8 mouse cellular contexts compared by ENCODE assay signal in the genomic region with DNA sequence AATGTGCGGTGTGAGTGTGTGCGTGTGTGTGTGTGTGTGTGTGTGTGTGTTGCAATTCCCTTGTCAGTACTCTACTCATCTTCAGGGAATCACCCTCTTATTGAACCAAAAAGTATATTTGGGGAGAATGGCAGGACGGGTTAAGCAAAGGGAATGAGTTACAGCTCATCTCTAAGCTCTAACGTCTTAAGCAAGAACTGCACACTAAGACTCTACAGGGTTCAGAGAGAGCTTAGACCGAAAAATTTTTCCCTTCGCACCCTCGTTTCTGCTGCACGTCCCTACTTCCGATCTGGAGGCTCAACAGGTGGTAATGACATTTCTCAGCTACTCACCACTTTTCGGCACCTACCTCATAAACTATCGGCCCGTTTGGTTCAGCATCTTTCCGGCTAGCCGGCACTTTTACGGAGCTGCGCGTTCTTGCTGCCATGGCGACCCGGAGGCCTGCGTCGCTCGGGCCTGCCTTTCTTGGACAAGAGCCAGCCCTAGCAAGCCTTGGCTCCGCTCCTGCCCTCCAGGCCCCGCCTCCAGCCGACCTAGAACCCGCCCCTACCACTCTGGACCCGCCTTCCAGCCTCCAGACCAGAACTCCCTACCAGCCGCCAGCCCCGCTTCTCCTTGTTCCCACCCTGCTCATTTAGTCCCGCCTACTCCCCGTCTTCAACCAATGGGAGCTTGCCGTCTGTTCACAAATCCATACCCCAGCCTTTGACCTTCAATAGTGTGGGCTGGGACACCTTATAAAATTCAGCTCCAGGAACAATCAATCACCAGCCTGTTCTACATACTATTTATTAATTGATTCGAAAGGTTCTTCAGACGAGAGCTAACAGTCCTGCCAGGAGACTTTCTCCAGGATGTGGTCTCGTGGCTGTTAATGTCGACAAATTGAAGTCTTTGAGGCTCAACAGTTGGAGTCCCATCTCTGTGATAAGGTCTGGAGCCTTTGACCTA. TPM values are rescaled to one million over a fixed set of nuclear protein-coding genes. Genes with fewer than 3 reads are reported as not detected.
DNase-seq lines count a peak whose midpoint lies in the region; ATAC-seq lines count a peak whose summit lies in the region.

A gene (minus strand): TSS at position 604 of the 957 bp plus-strand sequence.

- ATAC-seq in frontal cortex, adult (ENCODE audit: low TSS enrichment), result peak; percentile 79
- peak; percentile 99 for ATAC-seq in lung, embryonic 16.5 days (ENCODE audit: low read depth)

- H3K9ac ChIP-seq in lung, embryonic 16.5 days (ENCODE audit: low read length), result 0 out of 2 replicates have a peak within 1 kb of the TSS, but pooled peaks have one; percentile 18

- peak; percentile 77 for DNase-seq in MEL-GATA-1-ER (ENCODE audit: extremely low read depth, low read depth)
- DNase-seq in cerebellum, adult 9-10 months, result peak; percentile 84
- DNase-seq in hindbrain, embryonic 10.5 days (ENCODE audit: low spot score), result peak; percentile 93
- peak; percentile 94 for DNase-seq in layer of hippocampus, adult 9-11 months
- DNase-seq in ovary, postnatal 14 days (ENCODE audit: low spot score), result peak; percentile 96
- peak; percentile 70 to 73 for DNase-seq in thymus, postnatal 10 days (ENCODE audit: low spot score in 2 of 2)

- peak within 1 kb of the TSS; percentile 30; the same call in 1 of the 2 replicates for H3K27ac ChIP-seq in hindbrain, embryonic 10.5 days
- no peak within 1 kb of the TSS for H3K27ac ChIP-seq in lung, embryonic 16.5 days (ENCODE audit: low read length)

- WGBS in hindbrain, embryonic 10.5 days, result 14% methylated on average over 36 of the region's 36 CpGs
- WGBS in lung, embryonic 16.5 days, result 11% methylated on average over 36 of the region's 36 CpGs

- peak within 1 kb of the TSS; percentile 49 for H3K4me3 ChIP-seq in hindbrain, embryonic 10.5 days
- peak within 1 kb of the TSS; percentile 42 for H3K4me3 ChIP-seq in lung, embryonic 16.5 days (ENCODE audit: low read length)

- H3K9me3 ChIP-seq in hindbrain, embryonic 10.5 days, result no peaks in the 10 kb centered on the region
- H3K9me3 ChIP-seq in lung, embryonic 16.5 days (ENCODE audit: control insufficient read depth, low read length), result no peaks in the 10 kb centered on the region

- H3K4me2 ChIP-seq in lung, embryonic 16.5 days (ENCODE audit: low read depth, low read length), result peak within 1 kb of the TSS; percentile 65

- peaks cover 13% of the 10 kb centered on the region for H3K27me3 ChIP-seq in hindbrain, embryonic 10.5 days (ENCODE audit: insufficient read depth, poor library complexity, severe bottlenecking)
- no peaks in the 10 kb centered on the region for H3K27me3 ChIP-seq in lung, embryonic 16.5 days (ENCODE audit: control insufficient read depth, insufficient read depth, low read depth, low read length)

- no peaks in the 10 kb centered on the region for H3K36me3 ChIP-seq in hindbrain, embryonic 10.5 days
- H3K36me3 ChIP-seq in lung, embryonic 16.5 days (ENCODE audit: control insufficient read depth, insufficient read depth, low read length), result no peaks in the 10 kb centered on the region

- H3K4me1 ChIP-seq in hindbrain, embryonic 10.5 days (replicated peaks), result peaks cover 12% of the 10 kb centered on the region
- peaks cover 7% of the 10 kb centered on the region for H3K4me1 ChIP-seq in lung, embryonic 16.5 days (replicated peaks; ENCODE audit: control insufficient read depth, insufficient read depth, low read length)

RNA-seq across cellular contexts. Expression of the gene that starts here (rescaled TPM):
- polyA plus RNA-seq in hindbrain, embryonic 10.5 days (2016; fragmentation: Nextera tagmentation; extraction: Ambion mirVana), result 21.4 and 21.8 TPM in 2 replicates
- polyA plus RNA-seq in lung, embryonic 16.5 days (2015; fragmentation: Nextera tagmentation; extraction: Ambion mirVana), result 6.9 and 8.1 TPM in 2 replicates
